Mouse (Mus musculus): ENCODE measurements around the gene Cpne2. TPM values are rescaled to one million over a fixed set of nuclear protein-coding genes. Genes with fewer than 3 reads are reported as not detected.
A peak's percentile ranks its signal among the peaks of the same experiment; 100 is the strongest.

Gene Cpne2
- 9.5 and 11.2 TPM in 2 replicates for polyA plus RNA-seq (2014; fragmentation: Nextera tagmentation; extraction: Ambion mirVana)

GRCm38 (mm10) chr8:94532873-94533671 is at the start of gene Cpne2:
Cpne2 (plus strand) TSS chr8:94532990.
- Histone ChIP-seq H3K36me3 (ENCODE audit: control insufficient read depth, insufficient read depth, low read length) (no peaks in the 10 kb centered on the region), H3K4me1 (ENCODE audit: control insufficient read depth, insufficient read depth, low read length) (no peaks in the 10 kb centered on the region; the same call in 1 of the 2 replicates), H3K4me2 (ENCODE audit: low read depth) (peak within 1 kb of the TSS; percentile 93), H3K4me3 (ENCODE audit: low read depth, low read length) (peak within 1 kb of the TSS; percentile 62), H3K27ac (ENCODE audit: low read depth, low read length) (no peak within 1 kb of the TSS), H3K9ac (ENCODE audit: low read length) (peak within 1 kb of the TSS; percentile 63), H3K9me3 (ENCODE audit: control insufficient read depth, low read length) (no peaks in the 10 kb centered on the region), H3K27me3 (ENCODE audit: control insufficient read depth, insufficient read depth, low read length) (peaks cover 27% of the 10 kb centered on the region)
- DNase-seq (ENCODE audit: low spot score) = peak; percentile 64
- peak; percentile 71 for ATAC-seq (ENCODE audit: insufficient read depth, low FRiP score, low TSS enrichment)
- under 1% methylated on average over 52 of the region's 81 CpGs for WGBS

- H3K4me3 ChIP-seq (ENCODE audit: low read depth, low read length) = no peak overlapping the region
- H3K9me3 ChIP-seq (ENCODE audit: control insufficient read depth, low read length) = no peaks in the 10 kb centered on the region
- ATAC-seq (ENCODE audit: insufficient read depth, low FRiP score, low TSS enrichment) (no peak), DNase-seq (ENCODE audit: low spot score) (no peak)
- H3K27me3 ChIP-seq (ENCODE audit: control insufficient read depth, insufficient read depth, low read length) = no peaks in the 10 kb centered on the region
- H3K27ac ChIP-seq (ENCODE audit: low read depth, low read length) = no peak overlapping the region
- H3K4me1 ChIP-seq (ENCODE audit: control insufficient read depth, insufficient read depth, low read length) = no peaks in the 10 kb centered on the region
- H3K4me2 ChIP-seq (ENCODE audit: low read depth) = no peak overlapping the region
- WGBS = 90% methylated on average over 3 of the region's 3 CpGs
- H3K9ac ChIP-seq (ENCODE audit: low read length) = no peak overlapping the region
- no peaks in the 10 kb centered on the region for H3K36me3 ChIP-seq (ENCODE audit: control insufficient read depth, insufficient read depth, low read length)
These were observed 47.5 kb upstream of the Cpne2 start for GRCm38 (mm10) chr8:94485288-94485687.

DNA sequence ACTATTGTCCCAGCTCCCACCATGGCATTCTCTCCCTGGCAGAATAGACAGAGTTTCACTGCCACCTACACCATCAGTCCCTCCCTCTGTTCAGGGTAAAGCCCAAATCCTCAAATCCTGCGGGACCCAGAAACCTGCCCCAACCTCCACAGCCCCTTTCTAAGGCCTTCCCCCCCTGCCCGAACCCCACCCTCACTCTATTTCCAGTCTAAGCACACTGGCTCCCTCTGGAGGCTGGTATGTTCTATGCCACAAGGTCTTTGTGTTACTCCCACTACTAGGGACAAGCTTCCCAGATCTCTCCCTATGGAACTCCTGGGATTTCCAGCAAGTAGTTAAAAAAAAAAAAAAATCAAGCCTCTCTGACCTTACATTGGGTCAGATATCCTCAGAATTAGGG is 46.9 kb upstream of the Cpne2 start:
- DNase-seq (ENCODE audit: low spot score) (peak; percentile 29), ATAC-seq (ENCODE audit: insufficient read depth, low FRiP score, low TSS enrichment) (no peak)
- Histone ChIP-seq H3K27me3 (ENCODE audit: control insufficient read depth, insufficient read depth, low read length) (no peaks in the 10 kb centered on the region), H3K4me1 (ENCODE audit: control insufficient read depth, insufficient read depth, low read length) (no peaks in the 10 kb centered on the region), H3K4me2 (ENCODE audit: low read depth) (no peak overlapping the region), H3K27ac (ENCODE audit: low read depth, low read length) (no peak overlapping the region), H3K9me3 (ENCODE audit: control insufficient read depth, low read length) (no peaks in the 10 kb centered on the region), H3K36me3 (ENCODE audit: control insufficient read depth, insufficient read depth, low read length) (no peaks in the 10 kb centered on the region), H3K9ac (ENCODE audit: low read length) (no peak overlapping the region), H3K4me3 (ENCODE audit: low read depth, low read length) (no peak overlapping the region)
- WGBS = 26% methylated on average over 2 of the region's 2 CpGs

- Histone ChIP-seq H3K36me3 (ENCODE audit: control insufficient read depth, insufficient read depth, low read length) (no peaks in the 10 kb centered on the region), H3K4me3 (ENCODE audit: low read depth, low read length) (no peak overlapping the region), H3K4me1 (ENCODE audit: control insufficient read depth, insufficient read depth, low read length) (no peaks in the 10 kb centered on the region), H3K9ac (ENCODE audit: low read length) (no peak overlapping the region), H3K4me2 (ENCODE audit: low read depth) (no peak overlapping the region), H3K27me3 (ENCODE audit: control insufficient read depth, insufficient read depth, low read length) (no peaks in the 10 kb centered on the region), H3K27ac (ENCODE audit: low read depth, low read length) (no peak overlapping the region), H3K9me3 (ENCODE audit: control insufficient read depth, low read length) (no peaks in the 10 kb centered on the region)
- ATAC-seq (ENCODE audit: insufficient read depth, low FRiP score, low TSS enrichment) (no peak), DNase-seq (ENCODE audit: low spot score) (no peak)
- WGBS = 71% methylated on average over 2 of the region's 2 CpGs
These were observed 44.8 kb upstream of the Cpne2 start for GRCm38 (mm10) chr8:94488016-94488415.

DNA sequence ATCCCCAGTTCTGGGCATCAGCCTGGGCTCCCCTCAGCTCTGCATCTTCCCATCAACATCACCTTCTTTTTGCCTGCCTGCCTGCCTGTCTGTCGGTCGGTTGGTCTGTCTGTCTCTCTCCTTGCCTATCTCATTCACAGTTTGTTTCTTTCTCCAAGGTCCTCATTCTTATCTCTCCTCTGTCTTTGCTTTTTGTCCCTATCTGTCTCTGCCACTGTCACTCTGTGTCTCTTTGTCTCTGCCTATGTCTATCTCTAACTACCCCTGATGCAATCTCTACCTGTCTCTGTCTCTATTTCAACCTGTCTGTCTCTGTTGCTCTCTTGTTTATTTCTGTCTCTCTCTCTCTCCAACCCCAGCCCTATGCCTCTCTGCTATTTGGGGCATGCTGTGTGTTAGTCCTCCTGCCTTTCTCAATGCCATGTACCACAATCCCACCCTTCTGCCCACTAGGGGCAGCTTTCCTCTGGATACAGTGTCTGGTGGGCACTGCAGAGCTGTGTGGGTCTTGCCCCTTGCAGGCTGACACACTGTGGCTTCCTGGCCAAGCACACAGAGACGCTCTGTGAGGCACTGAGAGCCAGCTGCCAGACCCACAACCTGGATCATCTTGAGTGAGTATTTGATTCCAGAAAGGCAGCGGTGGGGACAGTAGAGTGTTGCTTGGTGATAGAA is 42.8 kb upstream of the Cpne2 start:
- ATAC-seq (ENCODE audit: insufficient read depth, low FRiP score, low TSS enrichment) (no peak), DNase-seq (ENCODE audit: low spot score) (no peak)
- H3K27ac ChIP-seq (ENCODE audit: low read depth, low read length) = no peak overlapping the region

DNA sequence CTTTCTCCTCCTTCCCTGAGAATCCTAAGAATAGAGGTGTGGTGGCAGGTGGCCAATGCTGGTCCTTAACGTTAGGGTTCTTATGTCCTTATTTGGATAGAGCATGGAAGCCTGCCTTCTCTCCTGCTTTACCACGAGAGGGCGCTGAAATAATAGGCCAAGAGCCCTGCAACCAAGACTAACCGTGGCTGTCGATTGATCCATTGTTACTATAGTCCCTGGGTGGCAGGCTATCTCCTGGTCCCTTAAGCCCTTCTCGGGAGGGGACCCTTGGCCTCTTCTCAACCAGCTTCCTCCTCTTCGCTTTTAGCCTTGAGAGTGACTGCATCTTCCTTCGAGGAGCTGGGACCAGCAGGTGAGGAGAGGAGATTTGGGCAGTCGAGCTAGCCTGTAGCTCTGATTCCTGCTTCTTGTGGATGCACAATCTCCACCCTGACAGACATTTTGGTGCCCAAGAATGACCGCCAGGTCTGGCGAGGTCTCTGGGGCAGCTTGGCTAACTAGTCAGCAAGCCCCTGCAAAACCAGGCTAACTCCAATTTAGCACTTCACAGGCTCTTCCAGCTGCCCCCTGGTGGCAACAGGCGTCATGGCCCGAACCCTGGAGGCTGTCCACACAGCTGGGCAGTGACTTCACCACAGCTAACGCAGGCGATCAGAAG is 40.6 kb upstream of the Cpne2 start:
- no peaks in the 10 kb centered on the region for H3K9me3 ChIP-seq (ENCODE audit: control insufficient read depth, low read length)
- H3K36me3 ChIP-seq (ENCODE audit: control insufficient read depth, insufficient read depth, low read length) = no peaks in the 10 kb centered on the region
- peak overlapping the region; percentile 18; the same call in 1 of the 2 replicates for H3K4me3 ChIP-seq (ENCODE audit: low read depth, low read length)
- peak overlapping the region; percentile 49 for H3K9ac ChIP-seq (ENCODE audit: low read length)
- H3K4me1 ChIP-seq (ENCODE audit: control insufficient read depth, insufficient read depth, low read length) = no peaks in the 10 kb centered on the region
- peak overlapping the region; percentile 58 for H3K4me2 ChIP-seq (ENCODE audit: low read depth)
- ATAC-seq (ENCODE audit: insufficient read depth, low FRiP score, low TSS enrichment) (peak; percentile 88), DNase-seq (ENCODE audit: low spot score) (peak; percentile 86)
- WGBS = 5% methylated on average over 15 of the region's 15 CpGs
- H3K27me3 ChIP-seq (ENCODE audit: control insufficient read depth, insufficient read depth, low read length) = no peaks in the 10 kb centered on the region
- no peak overlapping the region for H3K27ac ChIP-seq (ENCODE audit: low read depth, low read length)

More for the DNA sequence above, 42.8 kb upstream of the Cpne2 start:
- 86% methylated on average over 4 of the region's 4 CpGs for WGBS
- H3K4me1 ChIP-seq (ENCODE audit: control insufficient read depth, insufficient read depth, low read length) = no peaks in the 10 kb centered on the region
- no peaks in the 10 kb centered on the region for H3K27me3 ChIP-seq (ENCODE audit: control insufficient read depth, insufficient read depth, low read length)
- H3K9me3 ChIP-seq (ENCODE audit: control insufficient read depth, low read length) = no peaks in the 10 kb centered on the region
- H3K4me3 ChIP-seq (ENCODE audit: low read depth, low read length) = no peak overlapping the region
- H3K4me2 ChIP-seq (ENCODE audit: low read depth) = no peak overlapping the region
- H3K36me3 ChIP-seq (ENCODE audit: control insufficient read depth, insufficient read depth, low read length) = no peaks in the 10 kb centered on the region
- H3K9ac ChIP-seq (ENCODE audit: low read length) = no peak overlapping the region

DNA sequence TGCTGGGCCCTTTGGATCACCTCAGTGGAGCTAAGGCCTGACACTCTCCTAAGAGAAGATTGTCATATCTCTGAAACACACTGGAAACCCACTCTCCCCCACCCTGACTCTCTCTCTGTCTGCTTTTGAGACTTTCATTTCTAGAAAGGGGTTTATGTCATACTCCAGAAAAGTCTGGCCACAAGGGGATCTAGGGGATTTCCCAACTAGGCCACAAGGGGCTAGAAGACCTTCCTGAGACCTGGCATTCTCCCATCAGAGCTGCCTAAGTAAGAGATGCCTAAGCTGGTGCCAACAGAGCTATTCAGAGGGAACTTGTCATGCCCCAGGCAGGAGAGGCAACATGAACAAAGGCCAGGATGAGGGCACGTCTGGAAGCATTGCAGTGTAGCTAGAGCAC is 39.5 kb upstream of the Cpne2 start:
- no peak for ATAC-seq (ENCODE audit: insufficient read depth, low FRiP score, low TSS enrichment)
- H3K36me3 ChIP-seq (ENCODE audit: control insufficient read depth, insufficient read depth, low read length) = no peaks in the 10 kb centered on the region
- no peaks in the 10 kb centered on the region for H3K4me1 ChIP-seq (ENCODE audit: control insufficient read depth, insufficient read depth, low read length)
- no peak overlapping the region for H3K27ac ChIP-seq (ENCODE audit: low read depth, low read length)
- no peak overlapping the region for H3K4me2 ChIP-seq (ENCODE audit: low read depth)
- H3K4me3 ChIP-seq (ENCODE audit: low read depth, low read length) = no peak overlapping the region
- H3K27me3 ChIP-seq (ENCODE audit: control insufficient read depth, insufficient read depth, low read length) = no peaks in the 10 kb centered on the region
- no peak for DNase-seq (ENCODE audit: low spot score)
- H3K9ac ChIP-seq (ENCODE audit: low read length) = no peak overlapping the region
- H3K9me3 ChIP-seq (ENCODE audit: control insufficient read depth, low read length) = no peaks in the 10 kb centered on the region
- 56% methylated on average over 1 of the region's 1 CpGs for WGBS

DNA sequence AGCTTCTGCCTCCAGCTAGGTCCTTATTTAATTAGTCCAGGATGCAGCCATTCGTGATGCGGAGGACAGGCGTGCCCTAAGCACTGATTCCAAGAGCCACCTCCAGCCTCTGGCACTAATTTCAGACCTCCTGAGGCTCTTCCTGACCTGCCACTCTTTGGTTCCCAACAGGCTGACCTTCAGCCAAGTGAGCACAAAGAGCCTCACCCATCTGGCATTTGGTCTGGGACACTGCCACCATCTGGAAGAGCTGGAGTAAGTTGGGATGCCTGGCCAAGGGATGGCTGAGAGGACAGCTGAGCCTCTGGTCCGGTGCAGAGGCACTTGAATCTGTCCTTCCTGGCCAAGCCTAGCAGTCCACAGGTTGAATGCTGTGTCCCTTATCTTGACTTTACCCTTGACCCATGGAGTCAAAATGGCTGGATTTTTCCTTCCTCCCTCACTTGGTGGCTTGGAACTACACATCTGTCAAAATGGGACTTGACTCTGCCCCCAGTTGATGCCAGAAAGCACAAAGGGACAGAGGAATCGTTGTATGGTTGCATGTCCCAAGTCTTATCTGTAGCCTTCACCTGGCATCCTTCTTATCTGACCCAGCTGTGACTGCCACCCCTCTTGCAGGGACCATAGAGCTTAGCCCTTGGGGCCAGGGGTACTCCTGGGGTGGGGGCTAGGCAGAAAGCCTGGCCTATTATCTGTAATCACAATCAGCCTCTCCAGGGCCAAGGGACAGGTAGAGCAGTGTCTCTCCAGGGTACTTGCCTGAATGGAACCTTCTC is 17.2 kb upstream of the Cpne2 start:
- H3K9me3 ChIP-seq (ENCODE audit: control insufficient read depth, low read length) = no peaks in the 10 kb centered on the region
- H3K27ac ChIP-seq (ENCODE audit: low read depth, low read length) = no peak overlapping the region
- no peaks in the 10 kb centered on the region for H3K36me3 ChIP-seq (ENCODE audit: control insufficient read depth, insufficient read depth, low read length)
- H3K4me1 ChIP-seq (ENCODE audit: control insufficient read depth, insufficient read depth, low read length) = no peaks in the 10 kb centered on the region
- DNase-seq (ENCODE audit: low spot score) (no peak), ATAC-seq (ENCODE audit: insufficient read depth, low FRiP score, low TSS enrichment) (no peak)
- H3K27me3 ChIP-seq (ENCODE audit: control insufficient read depth, insufficient read depth, low read length) = no peaks in the 10 kb centered on the region
- WGBS = 73% methylated on average over 5 of the region's 5 CpGs
- H3K4me2 ChIP-seq (ENCODE audit: low read depth) = no peak overlapping the region
- no peak overlapping the region for H3K4me3 ChIP-seq (ENCODE audit: low read depth, low read length)
- no peak overlapping the region for H3K9ac ChIP-seq (ENCODE audit: low read length)

Data from neural tube, embryonic 11.5 days (tissue).